Mouse (Mus musculus) stomach, postnatal 0 days (tissue): ENCODE measurements around the gene Napepld.

Source experiments
- CTCF ChIP-seq: IDR thresholded peaks from 2 replicates; pipeline ENCODE4 v1.5.1; 2016; ENCODE audit warnings: antibody characterized with exemption, low read depth, mild to moderate bottlenecking, moderate library complexity
- EP300 ChIP-seq: optimal IDR thresholded peaks from 2 replicates; pipeline ENCODE3; 2016; ENCODE audit warnings: antibody characterized with exemption

- TF ChIP-seq CTCF, result no peak
- TF ChIP-seq EP300, result no peak
Observed at GRCm38 (mm10) chr5:21680940-21681339, 20.3 kb downstream of the Napepld start.
